ENCODE assay signal across 8 mouse cellular contexts in genomic region chr10:42072758-42073157, GRCm38 (mm10). TPM values are rescaled to one million over a fixed set of nuclear protein-coding genes. Genes with fewer than 3 reads are reported as not detected.
DNase-seq lines count a peak whose midpoint lies in the region; ATAC-seq lines count a peak whose summit lies in the region.
"Had no signal": no experiment of that assay in that cellular context is flagged by ENCODE, and none has a peak within 500 bp of the region (broad histone marks: within the 10 kb centered on the region; RNA-seq: fewer than 3 reads in every experiment).

No protein-coding gene starts in this region.

- no peak overlapping the region for H3K27ac ChIP-seq in liver, embryonic 11.5 days (ENCODE audit: low read depth, low read length)
- H3K27ac ChIP-seq in intestine, embryonic 15.5 days, result no peak overlapping the region
- H3K27ac ChIP-seq in liver, embryonic 12.5 days, result no peak overlapping the region
- H3K27ac ChIP-seq in stomach, embryonic 16.5 days (ENCODE audit: low read length), result no peak overlapping the region
- H3K27ac ChIP-seq: forebrain, embryonic 15.5 days had no signal

- peaks cover 4% of the 10 kb centered on the region; the same call in 1 of the 2 replicates for H3K27me3 ChIP-seq in liver, embryonic 11.5 days (replicated peaks; ENCODE audit: control insufficient read depth, insufficient read depth, low read length)
- H3K27me3 ChIP-seq in intestine, embryonic 15.5 days (replicated peaks), result no peaks in the 10 kb centered on the region
- 0 out of 2 replicates have a peak, but pooled peaks cover 13% of the 10 kb centered on the region for H3K27me3 ChIP-seq in liver, embryonic 12.5 days (replicated peaks)
- H3K27me3 ChIP-seq in stomach, embryonic 16.5 days (ENCODE audit: control insufficient read depth, insufficient read depth, low read length), result no peaks in the 10 kb centered on the region
- H3K27me3 ChIP-seq: forebrain, embryonic 15.5 days had no signal

- DNase-seq in liver, result peak; percentile 48
- DNase-seq in liver, embryonic 11.5 days (ENCODE audit: low spot score), result no peak
- DNase-seq in frontal cortex, postnatal 14 days (ENCODE audit: low spot score in 2 of 2), result no peak
- no peak for DNase-seq in ovary, postnatal 14 days (ENCODE audit: low spot score)

- peaks cover 38% of the 10 kb centered on the region for H3K4me1 ChIP-seq in liver, embryonic 11.5 days (replicated peaks; ENCODE audit: control insufficient read depth, insufficient read depth, low read length)
- peaks cover 12% of the 10 kb centered on the region for H3K4me1 ChIP-seq in intestine, embryonic 15.5 days (replicated peaks)
- H3K4me1 ChIP-seq in liver, embryonic 12.5 days, result peaks cover 58% of the 10 kb centered on the region
- H3K4me1 ChIP-seq in stomach, embryonic 16.5 days (ENCODE audit: control insufficient read depth, insufficient read depth, low read length), result peaks cover 12% of the 10 kb centered on the region; the same call in 1 of the 2 replicates

- no peak overlapping the region for H3K4me3 ChIP-seq in liver, embryonic 11.5 days (ENCODE audit: low read depth, low read length)
- no peak overlapping the region for H3K4me3 ChIP-seq in intestine, embryonic 15.5 days (replicated peaks)
- no peak overlapping the region for H3K4me3 ChIP-seq in liver, embryonic 12.5 days
- no peak overlapping the region for H3K4me3 ChIP-seq in stomach, embryonic 16.5 days (replicated peaks; ENCODE audit: low read length)
- H3K4me3 ChIP-seq: forebrain, embryonic 15.5 days had no signal

- ATAC-seq in liver, embryonic 11.5 days (replicated peaks; ENCODE audit: low FRiP score), result no peak; the same call in 1 of the 2 replicates
- ATAC-seq in intestine, embryonic 15.5 days, result peak; percentile 69
- no peak for ATAC-seq in liver, embryonic 12.5 days
- peak; percentile 74; the same call in 1 of the 2 replicates for ATAC-seq in stomach, embryonic 16.5 days (ENCODE audit: insufficient read depth, low FRiP score)
- ATAC-seq: forebrain, embryonic 15.5 days had no signal

- no peak overlapping the region for H3K4me2 ChIP-seq in liver, embryonic 11.5 days
- H3K4me2 ChIP-seq in intestine, embryonic 15.5 days (replicated peaks), result peak overlapping the region; percentile 35
- H3K4me2 ChIP-seq in liver, embryonic 12.5 days, result peak overlapping the region; percentile 22; the same call in 1 of the 2 replicates
- peak overlapping the region; percentile 38 for H3K4me2 ChIP-seq in stomach, embryonic 16.5 days (ENCODE audit: low read depth, low read length)
- H3K4me2 ChIP-seq: forebrain, embryonic 15.5 days had no signal

- no peak overlapping the region for H3K9ac ChIP-seq in liver, embryonic 11.5 days (ENCODE audit: low read depth, low read length)
- no peak overlapping the region for H3K9ac ChIP-seq in intestine, embryonic 15.5 days
- no peak overlapping the region; the same call in 1 of the 2 replicates for H3K9ac ChIP-seq in liver, embryonic 12.5 days
- H3K9ac ChIP-seq in stomach, embryonic 16.5 days (ENCODE audit: low read length), result peak overlapping the region; percentile 23; the same call in 1 of the 2 replicates
- H3K9ac ChIP-seq: forebrain, embryonic 15.5 days had no signal

- no peaks in the 10 kb centered on the region for H3K36me3 ChIP-seq in liver, embryonic 11.5 days (ENCODE audit: control insufficient read depth, insufficient read depth, low read length)
- H3K36me3 ChIP-seq in intestine, embryonic 15.5 days, result no peaks in the 10 kb centered on the region
- no peaks in the 10 kb centered on the region for H3K36me3 ChIP-seq in liver, embryonic 12.5 days
- no peaks in the 10 kb centered on the region for H3K36me3 ChIP-seq in stomach, embryonic 16.5 days (ENCODE audit: control insufficient read depth, insufficient read depth, low read length)
- H3K36me3 ChIP-seq: forebrain, embryonic 15.5 days had no signal

- 27% methylated on average over 9 of the region's 9 CpGs for WGBS in liver, embryonic 11.5 days
- WGBS in intestine, embryonic 15.5 days, result 36% methylated on average over 9 of the region's 9 CpGs
- WGBS in liver, embryonic 12.5 days (ENCODE audit: insufficient replicate concordance), result 22% methylated on average over 9 of the region's 9 CpGs
- WGBS in stomach, embryonic 16.5 days, result 24% methylated on average over 9 of the region's 9 CpGs

- H3K9me3 ChIP-seq in liver, embryonic 11.5 days (ENCODE audit: control insufficient read depth, low read length), result no peaks in the 10 kb centered on the region
- no peaks in the 10 kb centered on the region for H3K9me3 ChIP-seq in intestine, embryonic 15.5 days
- no peaks in the 10 kb centered on the region for H3K9me3 ChIP-seq in liver, embryonic 12.5 days (replicated peaks)
- H3K9me3 ChIP-seq in stomach, embryonic 16.5 days (replicated peaks; ENCODE audit: control insufficient read depth, low read length), result no peaks in the 10 kb centered on the region
- H3K9me3 ChIP-seq: forebrain, embryonic 15.5 days had no signal

RNA-seq across cellular contexts. Expression of gene Armc2, which starts 54.5 kb away (rescaled TPM):
- polyA plus RNA-seq in liver, embryonic 11.5 days (2014; fragmentation: Nextera tagmentation; extraction: Ambion mirVana), result 0.39 and 1.0 TPM in 2 replicates
- 1.3 and 2.1 TPM in 2 replicates for polyA plus RNA-seq in intestine, embryonic 15.5 days (2015; fragmentation: Nextera tagmentation; extraction: Ambion mirVana)
- polyA plus RNA-seq in liver, embryonic 12.5 days (2016; fragmentation: Nextera tagmentation; extraction: Ambion mirVana), result 0.23 and 0.57 TPM in 2 replicates
- 2.3 and 2.9 TPM in 2 replicates for polyA plus RNA-seq in stomach, embryonic 16.5 days (2015; fragmentation: Nextera tagmentation; extraction: Ambion mirVana)

Comparison
In these comparisons a context has a peak if more than half of its experiments do, and no peak if none do; other contexts are left out.
1. ATAC-seq: peak in intestine, embryonic 15.5 days (single experiment) and stomach, embryonic 16.5 days (single experiment); none in liver, embryonic 11.5 days (single experiment) and liver, embryonic 12.5 days (single experiment).